Mouse (Mus musculus) stomach, postnatal 0 days (tissue): ENCODE measurements around the gene Xaf1.

Experiments
- CTCF ChIP-seq: IDR thresholded peaks from 2 replicates; pipeline ENCODE4 v1.5.1; 2016; ENCODE audit warnings: antibody characterized with exemption, low read depth, mild to moderate bottlenecking, moderate library complexity
- EP300 ChIP-seq: optimal IDR thresholded peaks from 2 replicates; pipeline ENCODE3; 2016; ENCODE audit warnings: antibody characterized with exemption

DNA sequence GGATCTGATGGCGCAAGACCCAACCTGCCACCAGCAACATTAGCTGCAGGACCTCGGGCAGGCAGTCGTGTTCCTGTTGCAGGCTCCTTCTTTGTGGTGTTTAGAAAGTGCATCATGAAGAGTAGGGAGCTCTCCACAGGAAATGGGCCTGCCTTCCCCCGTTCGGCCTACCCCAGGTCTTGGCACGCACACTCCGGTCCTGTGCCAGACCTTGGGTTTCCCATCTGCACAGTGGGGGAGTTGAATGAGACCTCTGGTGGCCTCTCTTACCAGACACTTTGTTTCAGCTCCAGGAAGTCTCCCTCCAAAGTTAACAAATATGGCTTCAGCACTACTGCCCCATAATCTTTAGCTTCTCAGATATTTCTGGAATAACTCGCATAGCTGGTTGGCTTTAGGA, 35.3 kb downstream of the Xaf1 start:
- no peak for TF ChIP-seq EP300
- TF ChIP-seq CTCF, result no peak
